Mouse (Mus musculus) limb, embryonic 14.5 days (tissue): Measurements from ENCODE around the gene Gm6040. TPM values are rescaled to one million over a fixed set of nuclear protein-coding genes. Genes with fewer than 3 reads are reported as not detected.

Source experiments
- ATAC-seq: fragments of 200-750 bp; cut with Nextera tagmentation; 2 replicates; pipeline ENCODE4 v1.8.0; 2017; ENCODE audit warnings: low read depth, moderate number of reproducible peaks, moderate TSS enrichment; ENCODE audit not compliant: low FRiP score
- DNase-seq: peaks from one replicate; pipeline ENCODE4 v3.0.0-alpha.2; 2015; ENCODE audit warnings: low spot score
- H3K27ac ChIP-seq: fragments of 300-500 bp; sonication (generic); replicated peaks from 2 replicates; pipeline ENCODE4 v1.5.1; 2014; ENCODE audit warnings: low read depth, mild to moderate bottlenecking, low read length, moderate library complexity, mixed read lengths
- H3K27me3 ChIP-seq: fragments of 300-500 bp; sonication (generic); 2 replicates; pipeline ENCODE4 v1.6.1; 2014; ENCODE audit warnings: low read length, mixed read lengths; ENCODE audit not compliant: control insufficient read depth, insufficient read depth
- H3K36me3 ChIP-seq: fragments of 300-500 bp; sonication (generic); 2 replicates; pipeline ENCODE4 v1.6.1; 2014; ENCODE audit warnings: mild to moderate bottlenecking, low read length, moderate library complexity, mixed read lengths; ENCODE audit not compliant: control insufficient read depth, insufficient read depth
- H3K4me1 ChIP-seq: fragments of 300-500 bp; sonication (generic); 2 replicates; pipeline ENCODE4 v1.6.1; 2014; ENCODE audit warnings: antibody characterized with exemption, low read length, mixed read lengths; ENCODE audit not compliant: control insufficient read depth, insufficient read depth
- H3K4me2 ChIP-seq: fragments of 300-500 bp; sonication (generic); replicated peaks from 2 replicates; pipeline ENCODE4 v1.6.1; 2014; ENCODE audit warnings: low read depth, mild to moderate bottlenecking, low read length, moderate library complexity; ENCODE audit not compliant: severe bottlenecking
- H3K4me3 ChIP-seq: fragments of 300-500 bp; sonication (generic); replicated peaks from 2 replicates; pipeline ENCODE4 v1.5.1; 2014; ENCODE audit warnings: low read length
- H3K9ac ChIP-seq: fragments of 300-500 bp; sonication (generic); 2 replicates; pipeline ENCODE4 v1.6.1; 2014; ENCODE audit warnings: mild to moderate bottlenecking, low read depth, low read length, moderate library complexity; ENCODE audit not compliant: severe bottlenecking
- H3K9me3 ChIP-seq: fragments of 300-500 bp; sonication (generic); 2 replicates; pipeline ENCODE4 v1.6.1; 2016; ENCODE audit warnings: low read length; ENCODE audit not compliant: control insufficient read depth
- POLR2A ChIP-seq: fragments of 200-500 bp; IDR thresholded peaks from 2 replicates; pipeline ENCODE4 v1.8.0; 2012; ENCODE audit warnings: inconsistent platforms, mild to moderate bottlenecking, moderate library complexity, borderline replicate concordance; ENCODE audit not compliant: insufficient read depth, insufficient read length; ENCODE audit errors: extremely low read depth
- WGBS: fragments of 180-500 bp; shearing (Covaris S2); extraction: QIAGEN DNeasy Blood & Tissue Kit; methylation state at CpG from one replicate; pipeline ENCODE4 v1.1.7; 2014; 5-methylcytosine and 5-hydroxymethylcytosine counted together
- polyA plus RNA-seq, 2 experiments: library from polyadenylated mRNA; depleted of rRNA in 1 of 2; stranded (reverse) in 1 of 2; unstranded in 1 of 2; fragments of >200 nt; fragmentation: Nextera tagmentation in 1 of 2; extraction: Ambion mirVana in 1 of 2; gene quantifications; 2 replicates each; pipeline versions ENCODE4 v1.2.1 to v1.2.3; 2012 to 2014

Gm6040 gene
- polyA plus RNA-seq, 2 experiments = not detected

- ATAC-seq (no peak), DNase-seq (no peak)
- Histone ChIP-seq H3K4me1 (no peaks in the 10 kb centered on the region), H3K9me3 (no peaks in the 10 kb centered on the region), H3K4me2 (no peak within 1 kb of the TSS), H3K9ac (no peak within 1 kb of the TSS), H3K27ac (no peak within 1 kb of the TSS), H3K36me3 (no peaks in the 10 kb centered on the region), H3K27me3 (no peaks in the 10 kb centered on the region), H3K4me3 (no peak within 1 kb of the TSS)
- no peak for TF ChIP-seq POLR2A
- WGBS = 39% methylated on average over 2 of the region's 2 CpGs
Measured at GRCm38 (mm10) chr8:20902527-20902926, 19.3 kb downstream of the Gm6040 start, which contains the start of gene Gm15056. Gene Gm15056 (minus strand): TSS chr8:20902627.

GRCm38 (mm10) chr8:20892369-20892768 is 29.5 kb downstream of the Gm6040 start, which contains the start of gene Defb33:
Gene Defb33 (plus strand): TSS chr8:20892669.
- WGBS = 88% methylated on average over 2 of the region's 2 CpGs
- no peak for DNase-seq
- no peak within 1 kb of the TSS for H3K27ac ChIP-seq
- no peaks in the 10 kb centered on the region for H3K4me1 ChIP-seq
- 0 out of 2 replicates have a peak, but pooled peaks cover 4% of the 10 kb centered on the region for H3K9me3 ChIP-seq
- no peak for ATAC-seq
- H3K4me3 ChIP-seq = no peak within 1 kb of the TSS
- H3K9ac ChIP-seq = no peak within 1 kb of the TSS
- no peaks in the 10 kb centered on the region for H3K36me3 ChIP-seq
- H3K27me3 ChIP-seq = no peaks in the 10 kb centered on the region
- no peak within 1 kb of the TSS for H3K4me2 ChIP-seq
- no peak for TF ChIP-seq POLR2A

GRCm38 (mm10) chr8:20874608-20875007 is 47.3 kb downstream of the Gm6040 start:
- WGBS = 37% methylated on average over 6 of the region's 6 CpGs
- ATAC-seq = peak; percentile 53; the same call in 1 of the 2 replicates
- Histone ChIP-seq H3K4me1 (no peaks in the 10 kb centered on the region), H3K4me3 (no peak overlapping the region), H3K27me3 (no peaks in the 10 kb centered on the region), H3K27ac (no peak overlapping the region), H3K9me3 (no peaks in the 10 kb centered on the region), H3K36me3 (no peaks in the 10 kb centered on the region), H3K4me2 (no peak overlapping the region), H3K9ac (no peak overlapping the region)
- peak; percentile 2 for DNase-seq
- no peak for TF ChIP-seq POLR2A

Other genes starting within 250 kb of the Gm6040 start
- not detected in 2 replicates for gene Defb33, start 29.4 kb downstream of the Gm6040 start, polyA plus RNA-seq (2012; rRNA removed)
- gene Defb33, start 29.4 kb downstream of the Gm6040 start, polyA plus RNA-seq (2014; fragmentation: Nextera tagmentation; extraction: Ambion mirVana) = not detected in 2 replicates
- gene Gm15056, start 19.4 kb downstream of the Gm6040 start, polyA plus RNA-seq (2012; rRNA removed) = not detected in 2 replicates
- gene Gm15056, start 19.4 kb downstream of the Gm6040 start, polyA plus RNA-seq (2014; fragmentation: Nextera tagmentation; extraction: Ambion mirVana) = not detected in 2 replicates
- not detected in 2 replicates for gene AY761185, start 22.6 kb upstream of the Gm6040 start, polyA plus RNA-seq (2012; rRNA removed)
- gene AY761185, start 22.6 kb upstream of the Gm6040 start, polyA plus RNA-seq (2014; fragmentation: Nextera tagmentation; extraction: Ambion mirVana) = not detected in 2 replicates
- gene Defa21, start 103.5 kb upstream of the Gm6040 start, polyA plus RNA-seq (2012; rRNA removed) = 0.49 and 0.52 TPM in 2 replicates
- not detected in 2 replicates for gene Defa21, start 103.5 kb upstream of the Gm6040 start, polyA plus RNA-seq (2014; fragmentation: Nextera tagmentation; extraction: Ambion mirVana)
- gene Defa23, start 133.0 kb upstream of the Gm6040 start, polyA plus RNA-seq (2012; rRNA removed) = not detected in 2 replicates
- gene Defa23, start 133.0 kb upstream of the Gm6040 start, polyA plus RNA-seq (2014; fragmentation: Nextera tagmentation; extraction: Ambion mirVana) = not detected in 2 replicates
- not detected in 2 replicates for gene Defa35, start 143.0 kb upstream of the Gm6040 start, polyA plus RNA-seq (2012; rRNA removed)
- gene Defa35, start 143.0 kb upstream of the Gm6040 start, polyA plus RNA-seq (2014; fragmentation: Nextera tagmentation; extraction: Ambion mirVana) = not detected in 2 replicates
- not detected in 2 replicates for gene Defa25, start 162.4 kb upstream of the Gm6040 start, polyA plus RNA-seq (2012; rRNA removed)
- gene Defa25, start 162.4 kb upstream of the Gm6040 start, polyA plus RNA-seq (2014; fragmentation: Nextera tagmentation; extraction: Ambion mirVana) = not detected in 2 replicates
- gene Gm14851, start 174.0 kb upstream of the Gm6040 start, polyA plus RNA-seq (2012; rRNA removed) = not detected in 2 replicates
- gene Gm14851, start 174.0 kb upstream of the Gm6040 start, polyA plus RNA-seq (2014; fragmentation: Nextera tagmentation; extraction: Ambion mirVana) = not detected in 2 replicates
- gene Defa30, start 212.6 kb upstream of the Gm6040 start, polyA plus RNA-seq (2012; rRNA removed) = not detected in 2 replicates
- gene Defa30, start 212.6 kb upstream of the Gm6040 start, polyA plus RNA-seq (2014; fragmentation: Nextera tagmentation; extraction: Ambion mirVana) = not detected in 2 replicates
- gene Defa22, start 240.2 kb upstream of the Gm6040 start, polyA plus RNA-seq (2012; rRNA removed) = not detected in 2 replicates
- not detected in 2 replicates for gene Defa22, start 240.2 kb upstream of the Gm6040 start, polyA plus RNA-seq (2014; fragmentation: Nextera tagmentation; extraction: Ambion mirVana)